Mouse (Mus musculus) CH12.LX (cell line): Measurements from ENCODE around the gene Figla.

Experiments
- CTCF ChIP-seq, 2 experiments: IDR thresholded peaks in 1 of 2; conservative IDR thresholded peaks in 1 of 2; 2 replicates each; pipeline ENCODE4 v1.5.1; 2011 to 2012; ENCODE audit warnings: low read depth in 2 of 2, low read length in 2 of 2, improper control_type of control experiment in 1 of 2, inconsistent platforms in 1 of 2, mild to moderate bottlenecking in 1 of 2, moderate library complexity in 1 of 2
- ELF1 ChIP-seq: IDR thresholded peaks from 2 replicates; pipeline ENCODE4 v1.6.1; 2014; ENCODE audit warnings: low read depth, mild to moderate bottlenecking, inconsistent platforms, low read length, improper control_type of control experiment
- EP300 ChIP-seq: IDR thresholded peaks from 2 replicates; pipeline ENCODE4 v1.6.1; 2011; ENCODE audit warnings: low read length, improper control_type of control experiment
- ETS1 ChIP-seq: conservative IDR thresholded peaks from 2 replicates; pipeline ENCODE4 v1.6.1; 2012; ENCODE audit warnings: low read depth, mild to moderate bottlenecking, inconsistent platforms, low read length, improper control_type of control experiment, moderate library complexity
- HCFC1 ChIP-seq: IDR thresholded peaks from 2 replicates; pipeline ENCODE4 v1.6.1; 2012; ENCODE audit warnings: low read depth, mild to moderate bottlenecking, inconsistent platforms, low read length, improper control_type of control experiment
- JUND ChIP-seq: conservative IDR thresholded peaks from 2 replicates; pipeline ENCODE4 v1.6.1; 2011; ENCODE audit warnings: low read depth, low read length, improper control_type of control experiment
- MAFK ChIP-seq: IDR thresholded peaks from 2 replicates; pipeline ENCODE4 v1.6.1; 2011; ENCODE audit warnings: low read length, improper control_type of control experiment; ENCODE audit not compliant: insufficient replicate concordance
- MYC ChIP-seq: IDR thresholded peaks from 2 replicates; pipeline ENCODE4 v1.6.1; 2011; ENCODE audit warnings: low read depth, mild to moderate bottlenecking, improper control_type of control experiment, low read length
- POLR2A ChIP-seq: IDR thresholded peaks from 2 replicates; pipeline ENCODE4 v1.6.1; 2011; ENCODE audit warnings: low read depth, mild to moderate bottlenecking, improper control_type of control experiment, low read length
- RAD21 ChIP-seq: IDR thresholded peaks from 2 replicates; pipeline ENCODE4 v1.6.1; 2011; ENCODE audit warnings: low read depth, mild to moderate bottlenecking, low read length, improper control_type of control experiment, moderate library complexity
- ZKSCAN1 ChIP-seq: IDR thresholded peaks from 2 replicates; pipeline ENCODE4 v1.6.1; 2012; ENCODE audit warnings: low read depth, inconsistent platforms, low read length, improper control_type of control experiment, borderline replicate concordance
- ZMIZ1 ChIP-seq: IDR thresholded peaks from 2 replicates; pipeline ENCODE4 v1.6.1; 2012; ENCODE audit warnings: low read depth, mild to moderate bottlenecking, inconsistent platforms, low read length, improper control_type of control experiment

DNA sequence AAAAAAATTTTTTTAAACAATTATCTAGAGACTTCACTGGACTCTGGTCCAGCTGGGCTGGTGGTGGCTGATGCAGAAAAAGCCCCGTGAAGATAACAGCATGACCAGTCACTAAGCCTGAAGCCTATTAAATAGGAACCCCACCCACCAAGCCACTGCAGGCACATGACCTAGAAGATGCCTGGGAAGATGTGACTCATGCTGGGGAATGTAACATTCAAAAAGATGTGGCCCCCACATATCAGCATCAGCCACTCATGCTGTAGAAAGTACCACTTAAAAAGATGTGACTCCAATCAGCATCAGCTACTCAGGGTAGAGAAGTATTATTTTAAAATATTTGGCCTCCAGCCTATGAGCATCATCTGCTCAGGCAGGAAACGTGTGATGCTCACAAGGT is 46.1 kb upstream of the Figla start:
- TF ChIP-seq ZKSCAN1 (no peak), CTCF (conservative IDR thresholded peaks at IDR 0.05 in 1 of 2, IDR thresholded peaks at IDR 0.05 in 1 of 2; ENCODE audit: low read depth in 2 of 2, low read length in 2 of 2) (no peak), MAFK (no peak), HCFC1 (no peak), ELF1 (no peak), POLR2A (no peak), RAD21 (no peak), ZMIZ1 (no peak), JUND (no peak), EP300 (no peak), ETS1 (no peak), MYC (no peak)
